Comparison of ENCODE assay signal across 8 mouse cellular contexts in the genomic region with DNA sequence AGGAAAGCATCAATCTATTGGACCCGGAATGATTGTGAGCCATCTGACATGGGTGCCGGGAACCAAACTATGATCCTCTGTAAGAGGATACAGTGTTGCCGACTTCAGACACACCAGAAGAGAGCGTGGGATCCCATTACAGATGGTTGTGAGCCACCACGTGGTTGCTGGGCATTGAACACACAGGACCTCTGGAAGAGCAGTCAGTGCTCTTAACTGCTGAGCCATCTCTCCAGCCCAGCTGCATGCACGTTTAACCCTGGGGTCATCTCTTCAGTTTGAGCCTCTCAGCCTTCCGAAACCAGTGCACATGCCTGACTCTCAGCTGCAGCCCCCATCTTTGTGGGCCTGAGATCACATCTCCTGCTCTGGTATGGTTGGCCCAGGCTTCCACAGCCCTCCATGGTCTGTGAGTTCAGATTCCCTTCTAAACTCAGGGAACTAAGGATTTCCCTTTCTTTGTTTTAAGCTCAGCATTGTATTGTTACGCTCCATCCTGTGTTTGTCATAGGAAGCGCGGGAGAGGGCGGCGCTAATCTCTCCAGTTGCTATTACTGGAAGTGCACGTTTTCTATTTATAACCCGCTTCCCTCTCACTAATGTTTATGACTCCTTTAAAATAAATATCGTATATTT.
DNase-seq lines count a peak whose midpoint lies in the region; ATAC-seq lines count a peak whose summit lies in the region.

No protein-coding gene starts in this region.

- WGBS in embryonic facial prominence, embryonic 12.5 days = 83% methylated on average over 15 of the region's 15 CpGs
- WGBS in embryonic facial prominence, embryonic 10.5 days = 83% methylated on average over 15 of the region's 15 CpGs

- no peak overlapping the region for H3K9ac ChIP-seq in embryonic facial prominence, embryonic 12.5 days

- no peak overlapping the region for H3K4me2 ChIP-seq in embryonic facial prominence, embryonic 12.5 days (replicated peaks)

- no peak overlapping the region for H3K4me3 ChIP-seq in embryonic facial prominence, embryonic 12.5 days
- H3K4me3 ChIP-seq in embryonic facial prominence, embryonic 10.5 days = no peak overlapping the region

- ATAC-seq in embryonic facial prominence, embryonic 12.5 days (ENCODE audit: insufficient number of reproducible peaks, insufficient read depth, low FRiP score, low TSS enrichment) = no peak
- no peak for ATAC-seq in erythroblast, adult 5-6 weeks (replicated peaks; ENCODE audit: low FRiP score, poor library complexity, severe bottlenecking)

- H3K27ac ChIP-seq in embryonic facial prominence, embryonic 12.5 days = 0 out of 2 replicates have a peak overlapping the region, but pooled peaks have one; percentile 11
- H3K27ac ChIP-seq in embryonic facial prominence, embryonic 10.5 days (replicated peaks) = no peak overlapping the region; the same call in 1 of the 2 replicates

- no peak for DNase-seq in embryonic facial prominence, embryonic 10.5 days (ENCODE audit: low spot score)
- peak; percentile 75 to 83 for DNase-seq in heart, adult 9 months (ENCODE audit: low spot score in 2 of 2)
- DNase-seq in kidney, adult 8-10 months = peak; percentile 40 to 52
- peak; percentile 81 for DNase-seq in lung, postnatal 36 days
- DNase-seq in spleen, postnatal 10 days (ENCODE audit: low spot score in 2 of 2) = no peak
- no peak for DNase-seq in urinary bladder, postnatal 14 days (ENCODE audit: low spot score)

- peaks cover 21% of the 10 kb centered on the region; the same call in 1 of the 2 replicates for H3K36me3 ChIP-seq in embryonic facial prominence, embryonic 12.5 days
- H3K36me3 ChIP-seq in embryonic facial prominence, embryonic 10.5 days (replicated peaks) = peaks cover 59% of the 10 kb centered on the region

- no peaks in the 10 kb centered on the region for H3K27me3 ChIP-seq in embryonic facial prominence, embryonic 12.5 days
- H3K27me3 ChIP-seq in embryonic facial prominence, embryonic 10.5 days (replicated peaks; ENCODE audit: low read depth, poor library complexity, severe bottlenecking) = no peaks in the 10 kb centered on the region

- H3K4me1 ChIP-seq in embryonic facial prominence, embryonic 12.5 days = peaks cover 9% of the 10 kb centered on the region; the same call in 1 of the 2 replicates
- peaks cover 29% of the 10 kb centered on the region for H3K4me1 ChIP-seq in embryonic facial prominence, embryonic 10.5 days

- no peaks in the 10 kb centered on the region for H3K9me3 ChIP-seq in embryonic facial prominence, embryonic 12.5 days
- H3K9me3 ChIP-seq in embryonic facial prominence, embryonic 10.5 days = peaks cover 4% of the 10 kb centered on the region; the same call in 1 of the 2 replicates

Comparison
In these comparisons a context has a peak if more than half of its experiments do, and no peak if none do; other contexts are left out.
1. DNase-seq: peak in heart, adult 9 months (2 of 2), kidney, adult 8-10 months (2 of 2) and lung, postnatal 36 days (single experiment); none in embryonic facial prominence, embryonic 10.5 days (single experiment), spleen, postnatal 10 days (0 of 2) and urinary bladder, postnatal 14 days (single experiment).